Mouse (Mus musculus): ENCODE results near the gene Pycr1. TPM values are rescaled to one million over a fixed set of nuclear protein-coding genes. Genes with fewer than 3 reads are reported as not detected.
"Not testable (repeated sequence)": the region's sequence is repeated elsewhere in the genome, so short reads cannot be mapped to it uniquely, and the experiment has no call there.

The Pycr1 gene
- polyA plus RNA-seq (2015; fragmentation: Nextera tagmentation; extraction: Ambion mirVana), result 19.1 and 20.8 TPM in 2 replicates

DNA sequence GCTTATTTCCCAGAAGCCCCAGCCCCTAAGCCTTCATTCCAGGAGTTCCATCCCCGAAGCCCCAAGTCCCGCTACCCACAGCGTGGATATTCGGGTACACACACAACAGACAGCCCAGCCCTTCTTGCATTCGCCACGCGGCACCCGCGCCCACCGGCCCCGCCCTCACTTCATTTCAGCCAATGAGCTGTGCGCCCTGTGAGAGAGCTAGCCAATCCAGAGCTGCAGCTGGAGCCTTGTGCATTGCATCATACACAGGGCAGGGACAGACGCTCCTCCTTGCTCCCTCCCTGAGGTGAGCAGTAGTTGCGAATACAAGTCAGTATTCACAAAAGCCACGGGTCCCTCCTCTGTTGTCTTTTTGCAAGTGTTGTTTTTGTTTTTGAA lies at the start of gene Pycr1:
Gene Pycr1, minus strand, starts transcription at position 169 of the 387 bp plus-strand sequence.
- peak within 1 kb of the TSS; percentile 60 for H3K27ac ChIP-seq (replicated peaks)
- peak within 1 kb of the TSS; percentile 95 for H3K4me2 ChIP-seq
- ATAC-seq (ENCODE audit: low FRiP score), result peak; percentile 99
- H3K9ac ChIP-seq (replicated peaks), result peak within 1 kb of the TSS; percentile 76
- peak within 1 kb of the TSS; percentile 51 for H3K4me3 ChIP-seq (replicated peaks)
- H3K4me1 ChIP-seq, result peaks cover 23% of the 10 kb centered on the region
- no peaks in the 10 kb centered on the region for H3K36me3 ChIP-seq
- no peaks in the 10 kb centered on the region for H3K9me3 ChIP-seq (replicated peaks)
- no peaks in the 10 kb centered on the region for H3K27me3 ChIP-seq (replicated peaks)
- WGBS, result under 1% methylated on average over 15 of the region's 15 CpGs

DNA sequence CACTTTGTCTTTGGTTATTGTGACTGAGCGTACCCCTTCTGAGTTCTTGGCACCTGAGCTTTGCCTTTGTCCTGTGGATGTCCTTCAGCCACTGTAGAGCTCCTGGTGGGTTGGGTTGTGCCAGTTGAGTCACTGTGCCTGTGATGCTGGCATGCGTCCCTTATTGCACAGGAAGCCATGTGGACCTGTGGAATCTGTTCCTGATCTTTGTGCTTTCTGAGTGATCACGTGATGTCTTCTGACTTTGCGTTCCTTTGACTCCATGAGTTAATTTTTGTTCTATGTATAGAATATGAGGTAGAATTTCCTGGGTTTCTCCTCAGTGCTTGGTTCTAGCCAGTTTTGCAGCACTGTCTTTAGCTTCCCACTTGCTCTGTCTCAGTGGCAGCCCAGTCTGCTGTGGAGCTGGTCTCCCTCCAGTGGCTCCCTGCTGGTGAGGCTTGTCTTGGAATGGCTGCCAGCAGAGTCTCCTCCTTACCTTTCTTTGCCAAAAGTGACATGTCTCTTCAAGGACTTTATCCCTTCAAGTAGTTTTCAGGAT lies 49.0 kb upstream of the Pycr1 start:
- Histone ChIP-seq H3K9ac (replicated peaks) (no peak overlapping the region), H3K36me3 (peaks cover 58% of the 10 kb centered on the region), H3K4me3 (replicated peaks) (no peak overlapping the region), H3K4me2 (no peak overlapping the region), H3K9me3 (replicated peaks) (no peaks in the 10 kb centered on the region), H3K4me1 (peaks cover 15% of the 10 kb centered on the region), H3K27ac (replicated peaks) (no peak overlapping the region), H3K27me3 (replicated peaks) (no peaks in the 10 kb centered on the region)
- WGBS, result 92% methylated on average over 4 of the region's 4 CpGs
- ATAC-seq (ENCODE audit: low FRiP score), result no peak

DNA sequence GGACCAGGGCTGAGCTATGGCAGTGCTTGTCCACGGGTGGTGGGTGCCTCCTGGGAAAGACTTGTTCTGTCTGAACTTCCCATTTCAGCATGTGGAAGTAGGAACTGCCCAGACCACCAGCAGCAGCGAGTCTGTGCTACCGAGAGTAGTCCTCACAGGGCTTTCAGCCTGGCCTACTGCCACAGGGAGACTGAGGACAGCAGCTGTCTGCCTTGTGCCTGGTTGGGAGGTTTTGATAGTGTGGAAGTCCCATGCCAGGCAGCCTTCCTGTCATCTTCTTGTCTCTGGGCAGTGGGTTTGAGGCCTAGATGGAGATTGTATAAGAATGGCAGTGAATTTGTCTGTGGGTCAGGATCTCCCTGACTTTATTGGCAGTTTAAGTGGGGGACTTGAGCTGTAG lies 45.8 kb upstream of the Pycr1 start:
- H3K27me3 ChIP-seq (replicated peaks), result no peaks in the 10 kb centered on the region
- H3K4me3 ChIP-seq (replicated peaks), result no peak overlapping the region
- peaks cover 63% of the 10 kb centered on the region for H3K36me3 ChIP-seq
- 87% methylated on average over 3 of the region's 3 CpGs for WGBS
- H3K4me1 ChIP-seq, result no peaks in the 10 kb centered on the region
- no peak overlapping the region for H3K9ac ChIP-seq (replicated peaks)
- ATAC-seq (ENCODE audit: low FRiP score), result no peak
- no peak overlapping the region for H3K4me2 ChIP-seq
- H3K27ac ChIP-seq (replicated peaks), result no peak overlapping the region
- no peaks in the 10 kb centered on the region for H3K9me3 ChIP-seq (replicated peaks)

DNA sequence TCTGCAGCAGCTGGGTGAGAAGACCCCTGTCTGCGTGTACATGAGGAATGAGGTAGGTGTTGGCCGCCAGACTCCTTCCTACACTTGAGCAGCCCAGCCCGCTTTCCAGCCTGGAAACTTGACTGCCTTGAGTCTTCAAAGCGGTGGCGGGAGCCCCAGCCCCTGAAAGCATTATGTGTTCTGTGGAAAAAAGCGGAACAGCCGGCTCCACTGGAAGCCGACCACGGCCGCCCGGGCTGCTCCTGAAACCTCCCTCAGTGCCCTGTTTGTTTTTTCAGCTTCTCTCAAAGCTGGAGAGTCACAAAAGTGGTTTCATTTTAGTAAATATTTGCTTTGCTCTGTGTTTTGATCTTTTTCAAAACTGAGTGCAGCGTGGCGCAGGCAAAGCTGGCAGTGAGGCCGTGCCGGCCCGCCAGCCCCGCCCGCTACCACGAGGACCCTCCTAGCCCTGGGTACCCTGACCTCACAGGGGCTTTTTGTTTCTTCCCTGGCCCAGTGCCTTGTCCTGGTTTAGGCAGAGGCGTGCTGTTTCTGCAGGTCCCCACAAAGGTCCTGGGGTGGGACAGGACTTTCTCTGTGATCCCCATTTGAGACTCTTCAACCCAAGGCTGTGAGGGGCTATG lies 43.2 kb upstream of the Pycr1 start:
- no peaks in the 10 kb centered on the region for H3K4me1 ChIP-seq
- H3K27ac ChIP-seq (replicated peaks), result peak overlapping the region; percentile 37; the same call in 1 of the 2 replicates
- H3K36me3 ChIP-seq, result peaks cover 66% of the 10 kb centered on the region
- no peak overlapping the region for H3K4me3 ChIP-seq (replicated peaks)
- H3K9me3 ChIP-seq (replicated peaks), result no peaks in the 10 kb centered on the region
- no peak for ATAC-seq (ENCODE audit: low FRiP score)
- H3K4me2 ChIP-seq, result no peak overlapping the region
- H3K27me3 ChIP-seq (replicated peaks), result no peaks in the 10 kb centered on the region
- H3K9ac ChIP-seq (replicated peaks), result no peak overlapping the region
- 82% methylated on average over 20 of the region's 20 CpGs for WGBS

DNA sequence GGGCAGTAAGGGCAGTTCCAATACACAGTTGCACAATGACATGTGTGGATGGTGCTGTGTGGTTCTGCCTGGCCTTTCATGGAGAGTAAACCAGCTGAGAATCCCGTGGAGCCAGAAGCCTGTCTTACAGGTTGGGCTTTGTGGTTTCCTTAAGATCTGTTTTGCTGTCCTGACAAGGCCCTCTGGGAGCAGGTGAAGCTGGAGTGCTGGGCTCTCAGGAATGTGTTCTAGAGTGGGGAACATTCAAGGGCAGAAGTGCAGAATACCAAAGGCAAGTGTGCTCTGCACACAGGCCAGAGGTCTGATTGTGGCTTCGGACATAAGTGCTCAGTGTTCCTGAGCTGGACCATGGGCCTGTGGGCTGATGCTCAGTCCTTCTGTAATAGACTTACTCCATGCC lies 41.1 kb upstream of the Pycr1 start:
- WGBS, result 93% methylated on average over 2 of the region's 2 CpGs
- Histone ChIP-seq H3K4me3 (replicated peaks) (no peak overlapping the region), H3K9me3 (replicated peaks) (no peaks in the 10 kb centered on the region), H3K9ac (replicated peaks) (no peak overlapping the region), H3K36me3 (peaks cover 69% of the 10 kb centered on the region), H3K27me3 (replicated peaks) (no peaks in the 10 kb centered on the region), H3K4me2 (no peak overlapping the region), H3K27ac (replicated peaks) (no peak overlapping the region), H3K4me1 (no peaks in the 10 kb centered on the region)
- ATAC-seq (ENCODE audit: low FRiP score), result no peak

DNA sequence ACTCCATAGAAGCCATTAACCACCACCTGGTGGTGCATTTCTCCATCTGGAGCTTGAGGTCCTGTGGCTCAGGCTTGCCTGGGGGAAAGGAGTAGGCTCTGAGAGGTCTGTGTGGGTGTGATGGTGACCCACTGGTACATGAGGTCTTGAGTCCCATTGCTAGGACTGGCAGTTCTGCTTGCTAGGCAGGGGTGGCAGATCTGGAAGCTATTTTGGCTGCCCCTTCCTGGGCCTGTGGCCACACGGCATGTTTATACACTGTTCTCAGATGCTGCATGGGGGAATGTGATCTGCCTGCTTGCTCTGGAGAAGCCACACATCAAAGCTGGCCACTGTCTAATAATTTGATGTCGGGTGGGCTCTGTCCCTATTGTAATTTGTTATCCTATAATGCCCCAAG lies 40.5 kb upstream of the Pycr1 start:
- Histone ChIP-seq H3K36me3 (peaks cover 69% of the 10 kb centered on the region), H3K4me3 (replicated peaks) (no peak overlapping the region), H3K27me3 (replicated peaks) (no peaks in the 10 kb centered on the region), H3K27ac (replicated peaks) (no peak overlapping the region), H3K9me3 (replicated peaks) (no peaks in the 10 kb centered on the region), H3K4me1 (no peaks in the 10 kb centered on the region), H3K4me2 (no peak overlapping the region), H3K9ac (replicated peaks) (no peak overlapping the region)
- ATAC-seq (ENCODE audit: low FRiP score), result no peak
- WGBS, result 92% methylated on average over 2 of the region's 2 CpGs

DNA sequence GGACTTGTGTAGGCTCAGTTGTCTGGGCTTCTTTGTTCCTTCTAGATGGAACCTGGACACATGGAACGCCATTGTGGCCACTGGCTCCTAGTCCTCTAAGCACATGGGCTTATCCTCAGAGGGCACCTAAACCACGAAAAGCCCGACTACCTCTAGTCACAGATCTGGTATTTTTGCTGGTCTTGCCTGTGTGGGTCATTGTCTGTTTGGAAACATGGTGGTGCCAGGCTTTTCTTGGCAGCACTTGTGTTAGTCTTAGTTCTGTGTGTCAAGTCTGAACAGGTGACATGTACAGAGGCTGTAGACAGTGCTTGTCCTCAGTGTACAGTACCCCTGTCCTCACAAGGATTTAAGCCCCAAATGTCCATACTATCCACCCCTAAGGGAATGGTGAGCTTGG lies 40.0 kb upstream of the Pycr1 start:
- no peak for ATAC-seq (ENCODE audit: low FRiP score)
- H3K9me3 ChIP-seq (replicated peaks), result no peaks in the 10 kb centered on the region
- H3K27me3 ChIP-seq (replicated peaks), result no peaks in the 10 kb centered on the region
- H3K9ac ChIP-seq (replicated peaks), result no peak overlapping the region
- no peaks in the 10 kb centered on the region for H3K4me1 ChIP-seq
- no peak overlapping the region for H3K4me2 ChIP-seq
- no peak overlapping the region for H3K27ac ChIP-seq (replicated peaks)
- WGBS, result 93% methylated on average over 3 of the region's 3 CpGs
- H3K36me3 ChIP-seq, result peaks cover 69% of the 10 kb centered on the region
- no peak overlapping the region for H3K4me3 ChIP-seq (replicated peaks)

DNA sequence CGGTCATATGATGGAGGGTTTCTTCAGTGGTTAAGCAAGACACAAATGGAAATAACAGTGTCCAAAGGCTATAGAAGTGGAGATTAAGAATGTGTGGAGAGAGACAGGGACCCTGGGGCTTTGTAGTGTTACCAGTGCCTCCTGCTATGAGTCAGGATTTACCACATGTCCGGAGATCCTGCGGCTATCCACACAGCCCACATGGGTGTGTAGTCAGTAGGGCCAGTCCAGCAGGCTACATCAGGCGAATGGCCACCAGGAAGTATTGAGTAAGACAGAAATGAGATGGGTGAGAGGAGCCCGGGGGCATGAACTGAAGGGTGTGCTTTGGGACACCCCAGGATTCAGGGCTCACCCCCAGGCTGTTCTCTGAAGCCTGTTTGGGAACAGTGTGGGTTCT lies 39.1 kb upstream of the Pycr1 start:
- no peak overlapping the region for H3K4me2 ChIP-seq
- WGBS, result 93% methylated on average over 5 of the region's 5 CpGs
- no peak for ATAC-seq (ENCODE audit: low FRiP score)
- no peaks in the 10 kb centered on the region for H3K4me1 ChIP-seq
- no peaks in the 10 kb centered on the region for H3K9me3 ChIP-seq (replicated peaks)
- H3K27me3 ChIP-seq (replicated peaks), result no peaks in the 10 kb centered on the region
- H3K4me3 ChIP-seq (replicated peaks), result no peak overlapping the region
- H3K27ac ChIP-seq (replicated peaks), result no peak overlapping the region
- peaks cover 70% of the 10 kb centered on the region for H3K36me3 ChIP-seq
- H3K9ac ChIP-seq (replicated peaks), result no peak overlapping the region

DNA sequence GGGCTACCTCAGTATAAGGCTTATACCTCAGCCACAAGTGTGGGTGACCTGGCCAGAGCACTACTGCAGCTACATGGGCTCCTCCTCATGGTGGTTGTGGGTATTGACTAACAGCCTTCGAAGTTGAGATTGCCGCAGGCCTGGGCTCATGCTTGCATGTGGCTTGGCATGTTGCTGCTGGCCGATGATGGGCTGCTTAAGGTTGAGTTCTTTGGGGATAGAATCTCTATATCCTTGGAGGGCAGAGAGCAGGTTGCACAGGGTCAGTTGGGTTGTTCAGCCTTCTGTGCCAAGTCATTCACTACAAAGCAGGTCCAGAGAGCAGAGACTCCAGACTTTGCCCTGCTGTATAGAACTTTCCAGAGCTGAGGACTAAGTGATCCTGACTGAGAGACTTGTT lies 36.3 kb upstream of the Pycr1 start:
- H3K9me3 ChIP-seq (replicated peaks), result no peaks in the 10 kb centered on the region
- peaks cover 10% of the 10 kb centered on the region; the same call in 1 of the 2 replicates for H3K4me1 ChIP-seq
- H3K36me3 ChIP-seq, result peaks cover 67% of the 10 kb centered on the region
- no peak overlapping the region for H3K27ac ChIP-seq (replicated peaks)
- no peak overlapping the region for H3K4me3 ChIP-seq (replicated peaks)
- no peak for ATAC-seq (ENCODE audit: low FRiP score)
- H3K27me3 ChIP-seq (replicated peaks), result no peaks in the 10 kb centered on the region
- WGBS, result 82% methylated on average over 3 of the region's 3 CpGs
- no peak overlapping the region for H3K9ac ChIP-seq (replicated peaks)
- no peak overlapping the region for H3K4me2 ChIP-seq

DNA sequence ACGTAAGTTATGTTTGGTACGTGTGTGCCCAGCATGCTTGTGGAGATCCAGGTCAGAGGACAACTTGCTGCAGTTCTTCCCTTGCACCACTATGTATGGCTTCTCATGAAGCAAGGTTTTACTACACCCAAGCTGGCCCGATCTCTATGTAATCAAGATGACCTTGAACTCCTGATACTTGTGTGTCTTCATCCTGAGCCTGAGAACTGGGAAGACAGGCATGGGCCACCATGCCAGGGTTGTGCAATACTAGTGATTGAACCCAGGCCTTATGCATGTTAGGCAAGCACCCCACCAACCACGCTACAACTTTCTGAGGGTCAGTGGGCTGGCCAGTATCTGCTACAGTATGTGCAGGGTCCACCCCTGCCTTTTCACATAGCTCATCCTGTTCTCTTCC lies 33.4 kb upstream of the Pycr1 start:
- H3K9ac ChIP-seq (replicated peaks), result no peak overlapping the region
- no peak overlapping the region for H3K4me3 ChIP-seq (replicated peaks)
- H3K27me3 ChIP-seq (replicated peaks), result no peaks in the 10 kb centered on the region
- WGBS, result 90% methylated on average over 4 of the region's 4 CpGs
- H3K4me1 ChIP-seq, result peaks cover 25% of the 10 kb centered on the region
- H3K9me3 ChIP-seq (replicated peaks), result no peaks in the 10 kb centered on the region
- no peak overlapping the region for H3K4me2 ChIP-seq
- no peak for ATAC-seq (ENCODE audit: low FRiP score)
- peaks cover 49% of the 10 kb centered on the region for H3K36me3 ChIP-seq
- no peak overlapping the region for H3K27ac ChIP-seq (replicated peaks)

DNA sequence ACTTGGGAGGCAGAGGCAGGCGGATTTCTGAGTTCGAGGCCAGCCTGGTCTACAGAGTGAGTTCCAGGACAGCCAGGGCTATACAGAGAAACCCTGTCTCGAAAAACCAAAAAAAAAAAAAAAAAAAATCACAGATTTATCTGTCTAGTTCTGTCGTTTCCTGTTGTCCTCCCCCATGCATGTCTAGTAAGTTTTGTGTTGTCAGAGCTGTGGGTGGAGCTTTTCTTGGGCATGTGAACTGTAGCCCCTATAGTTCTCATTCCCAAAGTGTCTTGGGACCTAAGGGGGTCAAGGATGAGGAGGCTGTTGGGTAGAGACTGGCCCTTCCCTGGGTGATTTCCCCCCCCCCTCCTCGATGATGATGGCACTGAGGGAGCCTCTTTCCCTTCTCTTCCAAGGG lies 32.3 kb upstream of the Pycr1 start:
- not testable (repeated sequence) for ATAC-seq (ENCODE audit: low FRiP score); H3K27me3 ChIP-seq (replicated peaks); H3K9me3 ChIP-seq (replicated peaks); H3K27ac ChIP-seq (replicated peaks); H3K9ac ChIP-seq (replicated peaks); H3K4me3 ChIP-seq (replicated peaks); H3K4me2 ChIP-seq
- Histone ChIP-seq H3K36me3 (peaks cover 42% of the 10 kb centered on the region), H3K4me1 (peaks cover 25% of the 10 kb centered on the region)
- WGBS, result 88% methylated on average over 4 of the region's 5 CpGs

DNA sequence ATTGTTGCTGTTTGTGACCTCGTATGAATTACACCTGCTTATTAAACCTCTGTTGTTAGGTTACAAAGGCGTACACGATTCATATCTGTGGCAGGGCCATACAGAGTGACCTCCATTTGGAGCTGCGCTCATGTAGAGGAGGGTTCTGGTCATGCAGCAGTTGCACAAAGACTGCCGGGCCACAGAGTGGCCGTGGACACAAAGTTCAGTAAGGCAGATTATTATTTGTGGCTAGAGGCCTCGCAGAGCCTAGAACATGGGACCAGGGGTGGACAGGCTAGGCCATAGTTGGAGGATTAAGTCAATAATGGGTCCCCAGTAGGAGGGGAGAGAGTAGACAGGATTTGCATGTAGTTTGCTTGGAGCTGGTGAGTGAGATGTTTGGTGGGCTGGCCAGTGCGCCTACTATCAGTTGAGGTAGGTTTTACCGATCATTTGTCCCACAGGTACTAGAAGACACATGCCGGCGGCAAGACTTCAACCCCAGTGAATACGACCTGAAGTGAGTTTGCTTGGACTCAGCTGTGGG lies 30.1 kb upstream of the Pycr1 start:
- 37% methylated on average over 12 of the region's 12 CpGs for WGBS
- Histone ChIP-seq H3K27me3 (replicated peaks) (no peaks in the 10 kb centered on the region), H3K4me1 (peaks cover 25% of the 10 kb centered on the region), H3K36me3 (peaks cover 20% of the 10 kb centered on the region), H3K9ac (replicated peaks) (peak overlapping the region; percentile 88), H3K27ac (replicated peaks) (peak overlapping the region; percentile 96), H3K9me3 (replicated peaks) (no peaks in the 10 kb centered on the region), H3K4me2 (peak overlapping the region; percentile 79), H3K4me3 (replicated peaks) (peak overlapping the region; percentile 83)
- ATAC-seq (ENCODE audit: low FRiP score), result peak; percentile 31
